Mouse (Mus musculus) c-Kit-positive CD71-negative TER-119-negative erythroid progenitor cells, embryonic 14.5 days (primary cell): Measurements from ENCODE around the gene Grhl1.
A peak's percentile ranks its signal among the peaks of the same experiment; 100 is the strongest.

ENCODE experiments used
- DNase-seq: peaks from one replicate; pipeline ENCODE4 v3.0.0-alpha.2; 2013; ENCODE audit warnings: low read depth

The Grhl1 gene

DNA sequence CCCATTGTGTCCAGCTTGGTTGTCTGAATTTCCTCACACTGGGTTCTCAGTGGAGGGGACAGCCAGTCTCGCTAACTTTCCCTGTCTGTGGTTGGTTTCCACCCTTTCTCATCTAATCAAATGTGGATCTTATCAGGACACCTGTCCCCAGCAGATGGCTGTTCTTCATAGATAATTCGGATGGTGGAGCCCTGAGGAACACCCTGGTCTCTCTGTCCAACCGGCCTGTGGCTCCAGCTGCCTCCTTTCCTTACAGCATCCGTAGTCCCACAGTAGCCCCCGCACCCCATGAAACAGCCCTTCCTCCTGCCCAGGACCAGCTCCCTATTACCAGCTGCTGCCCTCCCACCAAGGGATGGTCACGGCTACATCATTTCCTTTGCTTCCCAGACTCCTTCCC, 73.8 kb downstream of the Grhl1 start:
- DNase-seq: no peak

DNA sequence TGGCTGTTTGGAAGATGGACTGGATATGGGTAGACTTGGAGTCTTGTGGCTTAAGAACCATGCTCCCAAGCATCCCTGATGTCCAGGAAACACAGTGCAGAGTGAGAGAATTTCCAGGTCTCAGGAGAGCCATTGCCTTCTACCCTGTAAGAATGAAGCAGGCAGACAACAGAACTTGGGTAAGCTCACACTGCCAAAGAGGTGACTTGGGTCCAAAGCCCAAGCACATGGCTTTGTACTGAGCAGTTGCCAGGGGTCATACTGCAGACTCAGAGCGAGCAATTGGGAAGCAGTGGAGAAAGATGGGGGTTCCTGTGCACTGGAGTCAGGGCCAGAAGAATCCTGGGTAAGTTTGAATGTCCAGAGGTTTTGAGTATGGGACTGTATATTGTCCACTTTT, 76.0 kb downstream of the Grhl1 start:
- DNase-seq: no peak

DNA sequence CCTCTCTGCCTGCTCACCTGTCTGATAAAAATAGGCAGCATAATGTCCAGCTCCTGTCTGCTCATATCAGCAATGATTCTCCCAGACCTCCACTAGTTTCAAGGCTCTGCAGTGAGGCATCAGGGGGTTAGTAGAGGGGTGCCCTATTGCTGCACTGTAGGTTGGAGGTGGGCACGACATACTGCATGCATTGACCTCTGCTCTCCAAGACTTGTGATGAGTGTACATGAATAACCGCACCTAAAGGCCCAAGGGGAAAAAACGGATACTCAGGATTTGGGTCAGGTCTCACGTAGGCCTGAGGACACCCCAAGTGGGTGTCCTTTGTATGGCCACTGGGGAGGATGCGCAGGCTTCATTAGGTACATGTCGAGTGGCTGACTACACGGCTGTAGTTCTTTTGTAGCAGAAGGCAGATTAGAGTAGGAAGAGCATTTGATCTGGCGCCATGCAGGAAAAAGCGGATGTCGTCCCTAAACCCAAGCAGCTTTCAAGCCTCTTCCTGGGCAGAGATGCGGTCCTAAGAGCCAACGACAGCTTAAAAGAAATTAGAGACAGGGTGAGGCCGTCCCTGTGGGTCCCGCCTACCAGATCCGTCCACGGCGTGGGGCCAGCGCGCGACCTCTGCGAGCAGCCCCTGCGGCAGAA, 78.5 kb downstream of the Grhl1 start:
- no peak for DNase-seq

DNA sequence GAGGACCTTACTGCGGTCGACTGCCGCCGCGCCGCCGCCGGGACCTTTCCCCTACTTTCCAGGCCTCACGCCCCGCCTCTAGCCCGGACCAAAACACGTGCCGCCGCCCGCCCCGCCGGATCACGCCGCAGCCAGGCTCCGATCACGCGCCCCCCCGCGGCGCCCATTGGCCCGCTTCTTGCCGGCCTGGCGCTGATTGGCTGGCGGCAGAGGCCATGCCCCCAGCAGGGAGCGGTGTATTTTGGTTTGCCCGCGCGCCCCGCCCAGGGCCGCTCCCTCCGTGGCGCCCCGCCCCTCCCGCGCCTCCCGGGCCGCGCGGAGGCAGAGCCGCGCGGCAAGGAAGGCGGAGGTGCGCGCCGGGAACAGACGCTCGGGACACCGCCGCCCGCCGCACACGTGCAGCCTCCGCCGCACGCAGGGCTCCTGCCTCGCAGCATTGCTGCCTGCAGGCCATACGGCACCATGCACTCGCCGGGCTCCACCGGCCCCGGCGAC, 79.0 kb downstream of the Grhl1 start, which contains the start of gene Klf11:
TSS of gene Klf11 (plus strand) at position 212 of the 495 bp plus-strand sequence.
- DNase-seq: peak; percentile 81

DNA sequence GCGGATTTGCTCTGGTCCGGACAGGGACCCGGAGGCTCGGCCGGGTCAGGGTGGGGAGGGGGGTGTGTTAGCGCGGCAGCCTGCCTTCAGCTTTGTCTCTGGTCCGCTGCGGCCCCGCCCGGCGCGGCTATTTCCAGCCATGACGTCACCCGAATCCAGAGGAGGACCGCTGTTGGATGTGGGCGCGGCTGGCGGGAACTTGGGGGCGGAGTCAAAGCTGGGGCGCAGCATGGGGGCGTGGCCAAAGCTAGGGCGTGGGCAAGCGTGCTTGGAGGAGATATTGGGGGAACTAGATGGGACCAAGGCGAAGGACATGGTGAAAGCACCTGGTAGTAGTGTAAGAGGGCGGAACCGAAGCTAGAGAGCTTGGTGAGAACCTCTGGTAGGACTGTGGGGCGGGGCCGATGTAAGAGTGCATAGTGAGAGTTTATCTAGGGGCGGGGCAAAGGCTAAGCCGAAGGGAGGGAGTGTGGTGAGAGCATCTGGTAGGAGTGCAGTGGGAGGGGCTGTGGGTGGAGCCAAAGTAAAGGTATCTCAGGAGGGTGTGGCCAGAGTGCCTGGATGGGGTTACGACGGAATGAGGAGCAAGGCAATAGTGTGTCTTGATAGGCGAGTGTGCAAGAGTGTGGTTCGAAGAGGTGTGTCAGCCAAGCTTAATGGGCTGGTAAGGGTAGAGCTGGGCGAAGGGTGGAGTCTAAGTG, 79.7 kb downstream of the Grhl1 start:
- peak; percentile 94 for DNase-seq

DNA sequence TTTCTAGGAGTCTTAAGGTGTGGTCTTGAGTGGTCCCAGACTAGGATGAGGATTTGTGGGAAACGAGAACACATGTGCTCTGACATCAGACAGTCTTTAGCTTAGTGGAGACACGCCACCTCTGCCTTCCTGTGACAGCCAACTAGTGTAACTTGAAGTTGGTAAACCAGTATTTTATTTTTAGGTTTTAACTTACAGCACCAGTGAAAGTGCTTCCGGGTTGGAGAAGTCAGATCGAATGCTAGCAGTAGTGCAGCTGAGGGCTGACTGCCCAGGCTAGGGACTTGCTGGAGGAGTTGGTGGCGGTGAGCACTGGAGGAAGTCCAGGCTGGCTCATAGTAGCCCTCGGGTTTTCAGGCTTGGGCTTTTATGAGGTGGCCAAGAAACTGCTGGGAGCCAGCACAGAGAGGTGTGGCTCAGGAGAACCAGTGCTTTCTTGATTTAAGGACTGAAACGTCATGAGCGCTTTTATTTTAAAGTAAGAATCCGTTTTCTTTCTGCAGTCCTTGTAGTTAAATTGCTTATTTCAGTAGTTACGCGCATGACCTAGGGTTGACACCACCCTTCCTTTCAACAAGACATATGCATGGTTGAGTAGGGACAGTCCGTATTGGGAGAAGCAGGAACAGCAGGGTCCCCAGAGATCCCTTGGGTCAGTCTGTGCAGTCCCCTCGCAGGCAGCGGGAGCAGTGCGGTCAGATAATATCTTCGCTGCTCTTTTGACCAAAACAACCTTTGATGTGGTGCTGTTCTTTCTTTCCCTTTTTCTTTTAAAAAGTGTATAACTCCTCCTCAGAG, 82.2 kb downstream of the Grhl1 start:
- DNase-seq: no peak

DNA sequence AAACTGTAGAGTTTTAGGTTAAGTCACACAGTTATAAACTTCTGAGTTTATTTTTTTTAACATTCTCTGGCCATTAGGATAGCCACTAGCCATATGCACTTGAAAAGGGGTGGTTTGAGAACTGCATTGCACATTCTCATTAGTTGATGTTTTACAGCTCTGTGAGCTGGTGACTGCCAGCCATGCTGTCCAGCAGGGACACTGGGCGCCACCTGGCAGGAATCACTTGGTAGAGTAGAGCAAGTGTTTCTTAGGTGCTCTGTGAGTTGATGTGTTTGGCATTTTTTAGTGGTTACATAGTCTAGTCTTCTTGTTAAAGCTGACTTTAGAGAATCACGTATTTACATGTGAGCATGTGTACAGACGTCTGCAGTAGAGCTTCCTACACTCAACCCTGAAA, 84.4 kb downstream of the Grhl1 start:
- DNase-seq: no peak

DNA sequence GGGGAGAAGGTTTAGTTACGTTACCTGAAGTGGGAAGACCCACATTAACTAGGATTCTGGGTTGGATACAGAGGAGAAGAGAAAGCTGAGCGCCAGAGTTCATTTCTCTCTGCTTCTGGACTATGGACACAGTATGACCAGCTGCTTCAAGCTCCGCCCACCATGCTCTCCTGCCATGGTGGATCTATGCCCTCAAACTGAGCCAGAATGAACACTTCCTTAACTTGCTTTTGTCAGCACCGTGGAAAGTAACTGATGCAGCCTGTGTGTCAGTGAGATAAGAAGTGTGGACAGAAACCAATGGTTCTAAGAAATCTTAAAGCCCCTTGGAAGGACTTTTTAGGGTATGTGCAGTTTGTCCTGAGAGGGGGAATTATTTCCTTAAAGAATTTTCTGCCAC, 86.9 kb downstream of the Grhl1 start:
- DNase-seq: no peak

DNA sequence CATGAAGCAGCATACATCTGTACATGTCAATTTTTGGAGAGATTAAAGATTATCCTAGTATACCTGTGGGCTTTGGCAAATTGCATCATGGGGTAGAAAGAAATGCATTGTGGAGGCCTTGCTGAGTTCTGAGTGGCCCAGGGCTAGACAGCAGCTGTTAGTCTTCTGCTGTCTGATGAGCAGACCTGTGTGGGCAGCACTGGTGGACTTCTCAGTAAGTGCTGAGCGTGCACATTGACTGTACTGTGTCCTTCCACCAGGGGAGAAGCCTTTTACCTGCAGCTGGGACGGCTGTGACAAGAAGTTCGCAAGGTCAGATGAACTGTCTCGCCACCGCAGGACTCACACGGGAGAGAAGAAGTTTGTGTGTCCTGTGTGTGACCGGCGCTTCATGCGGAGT, 87.8 kb downstream of the Grhl1 start:
- no peak for DNase-seq

DNA sequence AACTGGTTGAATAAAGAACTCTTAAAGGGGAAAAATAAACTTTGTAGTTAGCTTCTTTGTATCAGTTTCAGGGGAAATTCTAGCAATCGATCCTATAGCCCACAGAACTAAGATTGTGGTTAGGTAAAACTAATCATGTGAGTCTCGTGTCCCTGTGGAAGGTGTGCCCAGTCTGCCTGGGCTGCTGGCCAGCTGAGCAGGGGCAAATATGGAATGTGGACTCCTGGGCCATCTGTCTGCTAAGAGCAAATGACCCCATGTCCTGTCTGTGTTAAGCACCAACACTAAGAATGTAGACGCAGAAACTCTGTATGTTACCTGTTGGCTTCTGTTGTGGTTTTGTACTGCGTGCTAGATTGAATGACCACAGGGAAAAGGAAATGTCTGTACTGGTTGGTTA, 89.0 kb downstream of the Grhl1 start:
- no peak for DNase-seq

DNA sequence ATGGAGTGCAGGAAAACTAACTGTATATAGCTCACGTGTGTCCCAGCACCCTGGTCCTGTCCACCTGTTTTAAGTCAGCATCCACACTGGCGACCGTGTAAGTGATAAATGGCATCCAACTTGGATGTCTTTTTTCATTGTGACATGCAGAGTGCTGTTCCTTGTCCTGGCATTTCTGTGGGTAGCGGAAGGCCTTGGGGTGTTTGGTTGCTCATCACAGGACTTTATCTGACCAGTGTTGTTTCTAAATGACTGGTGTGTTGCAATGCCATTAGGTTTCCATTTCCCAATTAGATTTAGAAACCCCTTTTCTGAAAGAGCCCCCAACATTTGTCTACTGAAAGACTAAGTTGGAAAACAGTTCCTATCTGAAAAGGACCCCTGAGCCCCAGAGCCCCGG, 90.0 kb downstream of the Grhl1 start:
- DNase-seq: no peak
